Comparison of ENCODE assay signal across 16 mouse cellular contexts in the genomic region with DNA sequence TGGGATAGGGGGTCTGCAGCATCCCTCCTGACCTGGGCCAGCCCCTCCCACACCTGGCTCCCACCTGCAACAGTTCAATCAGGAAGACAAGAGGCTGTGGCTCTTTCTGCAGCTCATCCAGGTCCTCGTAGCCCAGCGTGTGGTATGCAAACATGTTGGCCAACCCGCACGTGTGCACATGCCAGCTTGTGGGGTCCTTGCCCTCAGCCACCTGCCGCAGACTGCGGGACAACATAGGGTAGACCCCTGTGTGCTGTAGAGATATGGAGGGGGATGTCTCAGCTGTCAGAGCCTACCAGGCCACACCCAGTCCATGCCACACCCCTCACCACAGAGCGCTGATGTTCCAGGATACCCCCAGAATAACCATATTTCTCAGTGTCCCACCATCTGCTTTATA. TPM values are rescaled to one million over a fixed set of nuclear protein-coding genes. Genes with fewer than 3 reads are reported as not detected.
"Had no signal": no experiment of that assay in that cellular context is flagged by ENCODE, and none has a peak within 500 bp of the region (broad histone marks: within the 10 kb centered on the region; RNA-seq: fewer than 3 reads in every experiment).

No protein-coding gene starts in this region.

- H3K4me1 ChIP-seq: midbrain, embryonic 12.5 days; neural tube, embryonic 12.5 days; stomach, embryonic 15.5 days had no signal

- H3K4me3 ChIP-seq: midbrain, embryonic 10.5 days; midbrain, embryonic 12.5 days; neural tube, embryonic 12.5 days; stomach, embryonic 15.5 days had no signal

- H3K9me3 ChIP-seq: midbrain, embryonic 10.5 days; midbrain, embryonic 12.5 days; neural tube, embryonic 12.5 days; stomach, embryonic 15.5 days had no signal

- H3K4me2 ChIP-seq: lung, embryonic 14.5 days; midbrain, embryonic 12.5 days; neural tube, embryonic 12.5 days; stomach, embryonic 15.5 days had no signal

- H3K9ac ChIP-seq: lung, embryonic 14.5 days; midbrain, embryonic 12.5 days; neural tube, embryonic 12.5 days; stomach, embryonic 15.5 days had no signal

- H3K27ac ChIP-seq: midbrain, embryonic 10.5 days; midbrain, embryonic 12.5 days; neural tube, embryonic 12.5 days; stomach, embryonic 15.5 days had no signal

- H3K36me3 ChIP-seq: midbrain, embryonic 10.5 days; midbrain, embryonic 12.5 days; neural tube, embryonic 12.5 days; stomach, embryonic 15.5 days had no signal

- H3K27me3 ChIP-seq: stomach, embryonic 15.5 days had no signal

- DNase-seq: lung, adult 18-20 months; lung, embryonic 14.5 days; lung, postnatal 10 days; lung, postnatal 4 days; midbrain, embryonic 14.5 days; right cerebral cortex, adult 18-20 months; right cerebral cortex, postnatal 25 days; thymus, adult 18-20 months; thymus, postnatal 14 days; thymus, postnatal 36 days had no signal

- ATAC-seq: midbrain, embryonic 16.5 days had no signal

RNA-seq across cellular contexts. Expression of gene Aipl1, which starts 6.0 kb away (rescaled TPM):
- total RNA-seq: neutrophil, adult 5-6 weeks had no signal

RNA-seq across cellular contexts. Expression of gene Pimreg, which starts 10.5 kb away (rescaled TPM):
- total RNA-seq: neutrophil, adult 5-6 weeks had no signal
